Mouse (Mus musculus): ENCODE data around the gene C1ra.
"Not testable (repeated sequence)": the region's sequence is repeated elsewhere in the genome, so short reads cannot be mapped to it uniquely, and the experiment has no call there.

Gene C1ra

GRCm38 (mm10) chr6:124544466-124544865 lies 32.3 kb downstream of the C1ra start:
- no peak for TF ChIP-seq POU5F1 (IDR thresholded peaks at IDR 0.05; ENCODE audit: borderline replicate concordance, low read length)
- no peak for TF ChIP-seq CTCF (conservative IDR thresholded peaks at IDR 0.05; ENCODE audit: low read length)
- TF ChIP-seq NANOG (IDR thresholded peaks at IDR 0.05; ENCODE audit: borderline replicate concordance, low read length): no peak
- H3K4me3 ChIP-seq (replicated peaks; ENCODE audit: low read length): no peak overlapping the region

GRCm38 (mm10) chr6:124545425-124545824 lies 33.2 kb downstream of the C1ra start:
- H3K9me3 ChIP-seq (ENCODE audit: low read length): peaks cover 28% of the 10 kb centered on the region
- H3K27me3 ChIP-seq (ENCODE audit: insufficient read depth, low read length): no peaks in the 10 kb centered on the region
- H3K4me3 ChIP-seq (replicated peaks; ENCODE audit: low read length): no peak overlapping the region
- TF ChIP-seq CTCF (conservative IDR thresholded peaks at IDR 0.05; ENCODE audit: low read length) (no peak), NANOG (IDR thresholded peaks at IDR 0.05; ENCODE audit: borderline replicate concordance, low read length) (no peak), POU5F1 (IDR thresholded peaks at IDR 0.05; ENCODE audit: borderline replicate concordance, low read length) (no peak)
- peaks cover 7% of the 10 kb centered on the region for H3K4me1 ChIP-seq (replicated peaks; ENCODE audit: low read depth, low read length)
- H3K36me3 ChIP-seq (ENCODE audit: insufficient read depth, low read length): no peaks in the 10 kb centered on the region; the same call in 1 of the 2 replicates

More at GRCm38 (mm10) chr6:124544466-124544865, 32.3 kb downstream of the C1ra start:
- Histone ChIP-seq H3K9me3 (ENCODE audit: low read length) (peaks cover 18% of the 10 kb centered on the region), H3K36me3 (ENCODE audit: insufficient read depth, low read length) (no peaks in the 10 kb centered on the region), H3K4me1 (replicated peaks; ENCODE audit: low read depth, low read length) (peaks cover 7% of the 10 kb centered on the region), H3K27me3 (ENCODE audit: insufficient read depth, low read length) (no peaks in the 10 kb centered on the region)

GRCm38 (mm10) chr6:124547979-124548378 lies 35.8 kb downstream of the C1ra start:
- not testable (repeated sequence) for H3K4me3 ChIP-seq (replicated peaks; ENCODE audit: low read length); H3K4me1 ChIP-seq (replicated peaks; ENCODE audit: low read depth, low read length); H3K27me3 ChIP-seq (ENCODE audit: insufficient read depth, low read length); H3K36me3 ChIP-seq (ENCODE audit: insufficient read depth, low read length)
- H3K9me3 ChIP-seq (ENCODE audit: low read length): peaks cover 36% of the 10 kb centered on the region

- Histone ChIP-seq H3K4me3 (replicated peaks; ENCODE audit: low read length) (no peak overlapping the region), H3K4me1 (replicated peaks; ENCODE audit: low read depth, low read length) (no peaks in the 10 kb centered on the region), H3K27me3 (ENCODE audit: insufficient read depth, low read length) (no peaks in the 10 kb centered on the region), H3K9me3 (ENCODE audit: low read length) (peaks cover 36% of the 10 kb centered on the region), H3K36me3 (ENCODE audit: insufficient read depth, low read length) (no peaks in the 10 kb centered on the region; the same call in 1 of the 2 replicates)
- TF ChIP-seq POU5F1 (IDR thresholded peaks at IDR 0.05; ENCODE audit: borderline replicate concordance, low read length): no peak
- no peak for TF ChIP-seq NANOG (IDR thresholded peaks at IDR 0.05; ENCODE audit: borderline replicate concordance, low read length)
Measured at GRCm38 (mm10) chr6:124549023-124549550, 36.9 kb downstream of the C1ra start.

- no peaks in the 10 kb centered on the region for H3K4me1 ChIP-seq (replicated peaks; ENCODE audit: low read depth, low read length)
- H3K4me3 ChIP-seq (replicated peaks; ENCODE audit: low read length): peak overlapping the region; percentile 79
- no peaks in the 10 kb centered on the region; the same call in 1 of the 2 replicates for H3K36me3 ChIP-seq (ENCODE audit: insufficient read depth, low read length)
- H3K27me3 ChIP-seq (ENCODE audit: insufficient read depth, low read length): no peaks in the 10 kb centered on the region
- peaks cover 34% of the 10 kb centered on the region for H3K9me3 ChIP-seq (ENCODE audit: low read length)
- TF ChIP-seq CTCF (conservative IDR thresholded peaks at IDR 0.05; ENCODE audit: low read length): no peak
- TF ChIP-seq NANOG (IDR thresholded peaks at IDR 0.05; ENCODE audit: borderline replicate concordance, low read length): no peak
- no peak for TF ChIP-seq POU5F1 (IDR thresholded peaks at IDR 0.05; ENCODE audit: borderline replicate concordance, low read length)
Measured at GRCm38 (mm10) chr6:124552766-124553165, 40.6 kb downstream of the C1ra start.

- not testable (repeated sequence) for H3K4me1 ChIP-seq (replicated peaks; ENCODE audit: low read depth, low read length); H3K27me3 ChIP-seq (ENCODE audit: insufficient read depth, low read length); H3K36me3 ChIP-seq (ENCODE audit: insufficient read depth, low read length); H3K4me3 ChIP-seq (replicated peaks; ENCODE audit: low read length)
- H3K9me3 ChIP-seq (ENCODE audit: low read length): peaks cover 16% of the 10 kb centered on the region
Measured at GRCm38 (mm10) chr6:124555956-124556355, 43.8 kb downstream of the C1ra start.

- H3K27me3 ChIP-seq (ENCODE audit: insufficient read depth, low read length); H3K4me1 ChIP-seq (replicated peaks; ENCODE audit: low read depth, low read length); H3K36me3 ChIP-seq (ENCODE audit: insufficient read depth, low read length); H3K4me3 ChIP-seq (replicated peaks; ENCODE audit: low read length); H3K9me3 ChIP-seq (ENCODE audit: low read length): not testable (repeated sequence)
Measured at GRCm38 (mm10) chr6:124561156-124561555, 49.0 kb downstream of the C1ra start.

- H3K9me3 ChIP-seq (ENCODE audit: low read length); H3K4me1 ChIP-seq (replicated peaks; ENCODE audit: low read depth, low read length); H3K4me3 ChIP-seq (replicated peaks; ENCODE audit: low read length); H3K36me3 ChIP-seq (ENCODE audit: insufficient read depth, low read length); H3K27me3 ChIP-seq (ENCODE audit: insufficient read depth, low read length): not testable (repeated sequence)
Measured at GRCm38 (mm10) chr6:124561611-124562010, 49.4 kb downstream of the C1ra start.

- Histone ChIP-seq H3K27me3 (ENCODE audit: insufficient read depth, low read length) (no peaks in the 10 kb centered on the region), H3K4me3 (replicated peaks; ENCODE audit: low read length) (peak within 1 kb of the TSS; percentile 39), H3K9me3 (ENCODE audit: low read length) (no peaks in the 10 kb centered on the region), H3K36me3 (ENCODE audit: insufficient read depth, low read length) (no peaks in the 10 kb centered on the region), H3K4me1 (replicated peaks; ENCODE audit: low read depth, low read length) (peaks cover 6% of the 10 kb centered on the region)
- TF ChIP-seq POU5F1 (IDR thresholded peaks at IDR 0.05; ENCODE audit: borderline replicate concordance, low read length): no peak
- peak; percentile 97 for TF ChIP-seq CTCF (conservative IDR thresholded peaks at IDR 0.05; ENCODE audit: low read length)
Measured at GRCm38 (mm10) chr6:124570026-124570425, 57.8 kb downstream of the C1ra start, which contains the start of gene C1rb. TSS of gene C1rb (plus strand) at chr6:124570294.
